Mouse (Mus musculus) embryonic stem cell, embryonic (primary cell): Measurements from ENCODE around the gene Bbs4.
"Not testable (repeated sequence)": the region's sequence is repeated elsewhere in the genome, so short reads cannot be mapped to it uniquely, and the experiment has no call there.

Experiments
- CTCF ChIA-PET, 4 experiments: fragments of 300-600 bp in 2 of 4; fragments of 350-600 bp in 2 of 4; sonication (Branson Sonifier 250); formaldehyde crosslinking; loops; one replicate each; lab custom pipeline; 2022; ENCODE audit warnings: inconsistent platforms in 2 of 4; lab: Charles Lee
- POLR2A ChIA-PET, 4 experiments: fragments of 300-600 bp in 2 of 4; fragments of 350-600 bp in 2 of 4; sonication (Branson Sonifier 250); formaldehyde crosslinking; loops; one replicate each; lab custom pipeline; 2022; ENCODE audit warnings: antibody characterized with exemption in 4 of 4, inconsistent platforms in 1 of 4; lab: Charles Lee

The Bbs4 gene

GRCm38 (mm10) chr9:59353253-59353639 is at the start of gene Bbs4:
TSS of gene Bbs4 (minus strand) at chr9:59353508.
- ChIA-PET POLR2A (interaction anchor here (0.5 to 1.9 kb wide), 35 partner anchors 9 to 398 kb away, joined by 3 to 21 read pairs (median 4); partner anchors contain the start of genes Adpgk (in 3 of the 4), Pkm (in 2 of the 4), Arih1 (in 1 of the 4) and Myo9a (in 1 of the 4)), CTCF (interaction anchor here in 3 of 4 experiments (0.5 to 1.7 kb wide), 10 partner anchors 12 to 263 kb away, joined by 3 to 8 read pairs (median 4); no protein-coding TSS in a partner anchor)

- CTCF ChIA-PET: no interaction called here
Measured at GRCm38 (mm10) chr9:59389086-59389485, 35.8 kb upstream of the Bbs4 start.

DNA sequence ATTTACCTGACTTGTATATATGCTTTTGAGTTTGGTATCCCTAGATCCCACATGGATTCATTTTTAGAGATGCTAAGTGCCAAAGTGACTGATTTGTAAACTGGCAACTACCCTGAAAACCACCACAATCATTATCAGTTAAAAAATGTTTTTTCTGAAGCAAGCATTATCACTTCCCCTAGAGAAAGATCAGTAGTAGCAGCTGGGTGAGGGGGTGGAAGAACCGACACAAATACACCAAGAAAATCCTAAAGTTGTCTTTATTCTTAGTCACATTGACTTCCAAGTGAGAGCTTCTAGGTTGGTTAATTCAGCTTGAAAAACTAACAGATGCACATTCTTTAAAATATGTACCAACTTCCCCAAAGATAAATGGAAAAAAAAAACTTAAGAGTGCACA is 35.0 kb upstream of the Bbs4 start:
- ChIA-PET POLR2A (interaction anchor here in 2 of 4 experiments (0.6 to 4.4 kb wide), 7 partner anchors 9 to 500 kb away, joined by 3 to 32 read pairs (median 4); no protein-coding TSS in a partner anchor), CTCF (no interaction called here)

More at GRCm38 (mm10) chr9:59389086-59389485, 35.8 kb upstream of the Bbs4 start:
- POLR2A ChIA-PET: interaction anchor here in 2 of 4 experiments (0.7 to 4.4 kb wide), 6 partner anchors 8 to 267 kb away, joined by 3 to 32 read pairs (median 4); partner anchors contain the start of gene Pkm (in 1 of the 2)

GRCm38 (mm10) chr9:59387461-59387860 is 34.2 kb upstream of the Bbs4 start:
- POLR2A ChIA-PET: interaction anchor here (0.6 to 4.4 kb wide), 14 partner anchors 10 to 935 kb away, joined by 3 to 32 read pairs (median 3); partner anchors contain the start of gene Bbs4 (in 1 of the 4)
- CTCF ChIA-PET: interaction anchor here in 3 of 4 experiments (0.7 kb wide), 4 partner anchors 31 to 1397 kb away, joined by 3 to 8 read pairs (median 3); no protein-coding TSS in a partner anchor

GRCm38 (mm10) chr9:59375626-59376025 is 22.3 kb upstream of the Bbs4 start:
- CTCF ChIA-PET: no interaction called here
- POLR2A ChIA-PET: interaction anchor here in 3 of 4 experiments (0.7 to 2.3 kb wide), 12 partner anchors 12 to 281 kb away, joined by 3 to 12 read pairs (median 4); partner anchors contain the start of genes Adpgk (in 3 of the 3), Bbs4 (in 3 of the 3) and Pkm (in 1 of the 3)

- ChIA-PET POLR2A (no interaction called here), CTCF (no interaction called here)
Measured at GRCm38 (mm10) chr9:59369646-59370045, 16.3 kb upstream of the Bbs4 start.

GRCm38 (mm10) chr9:59369220-59369619 is 15.9 kb upstream of the Bbs4 start:
- POLR2A ChIA-PET: no interaction called here
- CTCF ChIA-PET: no interaction called here

GRCm38 (mm10) chr9:59360487-59360886 is 7.2 kb upstream of the Bbs4 start:
- POLR2A ChIA-PET, CTCF ChIA-PET: not testable (repeated sequence)

DNA sequence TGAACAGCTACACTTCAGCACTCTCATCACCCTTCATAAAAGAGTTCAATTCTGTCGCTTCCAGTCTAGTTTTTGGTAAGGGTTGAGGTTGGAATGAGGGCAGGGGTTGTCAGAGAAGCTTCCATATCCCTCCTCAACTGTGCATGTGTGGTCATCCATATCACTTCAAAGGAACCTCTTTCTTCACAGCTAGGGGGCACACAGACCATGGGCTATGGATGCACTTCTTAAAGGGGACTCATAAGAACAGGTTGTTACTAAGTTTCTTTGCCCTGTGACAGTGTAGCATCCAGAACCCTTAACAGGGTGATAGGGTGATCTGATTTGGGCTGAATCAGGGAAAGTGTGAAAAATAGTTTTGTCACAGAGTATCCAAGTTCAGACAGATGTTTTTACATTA is 4.7 kb upstream of the Bbs4 start:
- POLR2A ChIA-PET, CTCF ChIA-PET: not testable (repeated sequence)

- POLR2A ChIA-PET: interaction anchor here (0.5 to 1.9 kb wide), 36 partner anchors 8 to 398 kb away, joined by 3 to 21 read pairs (median 4); partner anchors contain the start of genes Adpgk (in 3 of the 4), Pkm (in 2 of the 4), Arih1 (in 1 of the 4) and Myo9a (in 1 of the 4)
- CTCF ChIA-PET: interaction anchor here (0.5 to 1.7 kb wide), 11 partner anchors 11 to 264 kb away, joined by 3 to 8 read pairs (median 3); no protein-coding TSS in a partner anchor
Measured at GRCm38 (mm10) chr9:59352586-59353252, 589 bp downstream of the Bbs4 start.

- POLR2A ChIA-PET: no interaction called here
- CTCF ChIA-PET: no interaction called here
Measured at GRCm38 (mm10) chr9:59346176-59346575, 7.1 kb downstream of the Bbs4 start.

DNA sequence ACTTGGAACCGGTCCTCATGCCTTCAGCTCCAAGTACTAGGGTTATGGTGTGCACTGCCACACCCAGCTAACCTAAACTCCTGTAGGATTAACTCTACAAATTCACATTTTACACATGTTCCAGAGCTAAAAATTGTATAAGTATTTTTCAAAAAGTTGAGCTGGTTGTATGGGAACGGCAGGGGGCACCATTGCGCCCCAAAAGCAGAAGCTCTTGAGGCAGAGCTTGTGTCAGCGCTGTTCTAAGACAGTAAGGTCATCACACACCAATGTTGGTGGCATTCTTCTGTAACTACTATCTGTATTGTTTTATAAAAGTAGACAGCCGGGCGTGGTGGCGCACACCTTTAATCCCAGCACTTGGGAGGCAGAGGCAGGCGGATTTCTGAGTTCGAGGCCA is 13.3 kb downstream of the Bbs4 start:
- ChIA-PET CTCF (interaction anchor here (0.5 to 2.6 kb wide), 29 partner anchors 8 to 265 kb away, joined by 3 to 29 read pairs (median 4); partner anchors contain the start of genes Bbs4 (in 3 of the 4), Adpgk (in 1 of the 4) and Celf6 (in 1 of the 4)), POLR2A (interaction anchor here (0.6 to 1.4 kb wide), 18 partner anchors 11 to 245 kb away, joined by 3 to 10 read pairs (median 4); partner anchors contain the start of genes Bbs4 (in 4 of the 4) and Adpgk (in 2 of the 4))

GRCm38 (mm10) chr9:59339107-59339506 is 14.2 kb downstream of the Bbs4 start:
- POLR2A ChIA-PET: interaction anchor here in 3 of 4 experiments (0.6 to 1.8 kb wide), 15 partner anchors 11 to 246 kb away, joined by 3 to 10 read pairs (median 4); partner anchors contain the start of genes Adpgk (in 2 of the 3) and Bbs4 (in 2 of the 3)
- CTCF ChIA-PET: interaction anchor here in 3 of 4 experiments (0.6 to 2.6 kb wide), 14 partner anchors 14 to 418 kb away, joined by 3 to 29 read pairs (median 7); partner anchors contain the start of genes Bbs4 (in 2 of the 3) and Adpgk (in 1 of the 3)

- POLR2A ChIA-PET: interaction anchor here in 3 of 4 experiments (0.6 to 1.8 kb wide), 6 partner anchors 12 to 68 kb away, joined by 3 to 7 read pairs (median 4); no protein-coding TSS in a partner anchor
Measured at GRCm38 (mm10) chr9:59338411-59338810, 14.9 kb downstream of the Bbs4 start.

DNA sequence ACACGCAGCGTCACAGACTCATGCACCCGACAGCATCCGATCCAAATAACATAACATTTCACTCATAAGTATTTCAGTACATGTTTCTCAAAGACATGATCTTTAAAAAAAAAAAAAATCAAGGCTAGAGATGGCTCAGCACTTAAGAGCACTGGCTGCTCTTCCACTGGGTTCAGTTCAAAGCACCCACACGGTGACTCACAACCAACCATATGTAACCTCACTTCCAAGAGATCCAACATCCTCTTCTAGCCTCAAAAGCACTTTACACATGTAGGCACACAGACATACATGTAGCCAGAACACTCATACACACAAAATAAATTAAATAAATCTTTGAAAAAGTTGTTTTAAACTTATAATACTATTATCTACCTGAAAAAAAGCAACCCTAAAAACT is 15.4 kb downstream of the Bbs4 start:
- CTCF ChIA-PET: interaction anchor here in 1 of 4 experiments (2.6 kb wide), 1 partner anchor 15 kb away, joined by 8 read pairs; the partner anchor contains the start of gene Bbs4
- POLR2A ChIA-PET: interaction anchor here in 2 of 4 experiments (0.9 to 1.8 kb wide), 4 partner anchors 9 to 67 kb away, joined by 3 to 7 read pairs (median 4); no protein-coding TSS in a partner anchor

More at GRCm38 (mm10) chr9:59338411-59338810, 14.9 kb downstream of the Bbs4 start:
- CTCF ChIA-PET: interaction anchor here in 2 of 4 experiments (2.4 to 2.6 kb wide), 2 partner anchors 15 to 247 kb away, joined by 8 to 29 read pairs; partner anchors contain the start of gene Bbs4 (in 1 of the 2)

- POLR2A ChIA-PET: interaction anchor here in 3 of 4 experiments (0.5 to 1.5 kb wide), 6 partner anchors 8 to 461 kb away, joined by 3 to 6 read pairs (median 3); partner anchors contain the start of gene Adpgk (in 1 of the 3)
- CTCF ChIA-PET: interaction anchor here in 3 of 4 experiments (0.6 to 1.4 kb wide), 3 partner anchors 70 to 248 kb away, joined by 3 to 4 read pairs (median 3); no protein-coding TSS in a partner anchor
Measured at GRCm38 (mm10) chr9:59336539-59336938, 16.8 kb downstream of the Bbs4 start.

DNA sequence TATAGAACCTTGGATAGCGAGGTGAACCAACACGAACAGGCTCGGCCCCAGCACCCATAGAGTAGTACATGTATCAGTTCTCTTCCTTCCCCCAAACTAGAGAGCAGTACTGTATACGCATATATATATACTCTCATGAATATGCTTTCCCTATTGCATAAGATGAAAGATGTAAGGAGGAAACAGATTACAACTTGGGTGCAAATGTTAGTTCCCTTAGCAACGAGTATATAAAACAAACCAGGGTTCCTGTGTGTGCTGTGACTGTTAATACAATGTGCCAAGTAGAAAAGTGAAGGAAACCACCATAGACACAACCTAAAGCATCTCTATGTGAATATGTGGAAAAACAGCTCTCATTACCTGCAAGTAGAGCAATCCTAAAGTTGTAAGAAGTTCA is 23.3 kb downstream of the Bbs4 start:
- CTCF ChIA-PET: no interaction called here
- POLR2A ChIA-PET: interaction anchor here in 2 of 4 experiments (0.6 to 1.1 kb wide), 3 partner anchors 15 to 437 kb away, joined by 3 to 8 read pairs (median 4); no protein-coding TSS in a partner anchor

DNA sequence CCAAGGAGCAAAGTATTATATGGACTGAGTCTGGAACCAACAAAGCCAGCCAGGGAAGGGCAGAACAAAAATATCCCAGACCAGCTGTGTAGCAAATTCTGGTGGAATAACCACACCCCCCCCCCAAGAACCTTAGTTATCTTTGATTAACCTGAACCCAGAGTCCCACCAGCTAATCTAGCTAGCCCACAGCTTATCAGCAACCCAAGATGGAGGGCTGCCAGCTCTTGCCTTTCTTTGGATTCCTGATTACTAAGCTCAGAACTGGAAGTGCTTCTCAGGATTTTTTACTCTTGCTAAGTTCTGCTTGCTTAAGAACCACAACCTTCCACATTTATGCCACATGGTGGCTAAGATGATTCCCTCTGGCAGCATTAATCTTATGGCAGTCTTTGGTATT is 29.0 kb downstream of the Bbs4 start:
- ChIA-PET CTCF (interaction anchor here in 3 of 4 experiments (0.6 to 1.6 kb wide), 5 partner anchors 16 to 906 kb away, joined by 3 to 7 read pairs (median 3); no protein-coding TSS in a partner anchor), POLR2A (interaction anchor here in 3 of 4 experiments (1.1 to 15.7 kb wide), 11 partner anchors 9 to 118 kb away, joined by 3 to 134 read pairs (median 7); partner anchors contain the start of gene Adpgk (in 2 of the 3))
